Mouse (Mus musculus) heart, postnatal 10 days (tissue): ENCODE results near the gene Ice1. TPM values are rescaled to one million over a fixed set of nuclear protein-coding genes. Genes with fewer than 3 reads are reported as not detected.
A peak's percentile ranks its signal among the peaks of the same experiment; 100 is the strongest.

Source experiments
- DNase-seq, 2 experiments: peaks; one replicate each; pipeline ENCODE4 v3.0.0; 2021
- intact Hi-C: fragments of 180-260 bp; cut with DNase I; formaldehyde crosslinking; loops from one replicate; pipeline ENCODE4 v1.15.1; 2025
- total RNA-seq, 2 experiments: library from RNA; stranded (reverse); gene quantifications; 2 replicates each; pipeline ENCODE4 v1.2.3; 2021

The Ice1 gene
- total RNA-seq, 2 experiments from 2014 or later, result 32.4 to 36.1 TPM

- DNase-seq, result peak; percentile 93 to 94
- intact Hi-C loops, result no loop called here
These were observed 47.1 kb downstream of the Ice1 start for GRCm38 (mm10) chr13:70590248-70590762.

- DNase-seq, result peak; percentile 49 to 67
- intact Hi-C loops, result loop anchor here (2.0 kb wide), 1 partner anchor 846 kb away; no protein-coding TSS in a partner anchor
These were observed 50.5 kb downstream of the Ice1 start for GRCm38 (mm10) chr13:70586969-70587368.

GRCm38 (mm10) chr13:70582517-70582916 lies 54.9 kb downstream of the Ice1 start:
- intact Hi-C loops, result loop anchor here (2.0 kb wide), 1 partner anchor 888 kb away; no protein-coding TSS in a partner anchor
- peak in 1 of 2 experiments; percentile 42 for DNase-seq

GRCm38 (mm10) chr13:70581509-70581908 lies 55.9 kb downstream of the Ice1 start:
- intact Hi-C loops, result no loop called here
- DNase-seq, result no peak

- intact Hi-C loops, result no loop called here
- no peak for DNase-seq
These were observed 63.2 kb downstream of the Ice1 start for GRCm38 (mm10) chr13:70574216-70574615.

- DNase-seq, result no peak
- intact Hi-C loops, result no loop called here
These were observed 69.5 kb downstream of the Ice1 start for GRCm38 (mm10) chr13:70567889-70568288.

GRCm38 (mm10) chr13:70553456-70553855 lies 84.0 kb downstream of the Ice1 start:
- DNase-seq, result no peak
- intact Hi-C loops, result no loop called here

GRCm38 (mm10) chr13:70547457-70547856 lies 90.0 kb downstream of the Ice1 start:
- no peak for DNase-seq
- intact Hi-C loops, result no loop called here

- intact Hi-C loops, result no loop called here
These were observed 92.2 kb downstream of the Ice1 start for GRCm38 (mm10) chr13:70545261-70545660.

GRCm38 (mm10) chr13:70539842-70540241 lies 97.6 kb downstream of the Ice1 start:
- DNase-seq, result no peak
- intact Hi-C loops, result no loop called here

More at GRCm38 (mm10) chr13:70545261-70545660, 92.2 kb downstream of the Ice1 start:
- DNase-seq, result peak in 1 of 2 experiments; percentile 11

GRCm38 (mm10) chr13:70533412-70533811 lies 104.0 kb downstream of the Ice1 start:
- intact Hi-C loops, result no loop called here
- no peak for DNase-seq

GRCm38 (mm10) chr13:70532719-70533118 lies 104.7 kb downstream of the Ice1 start:
- no peak for DNase-seq
- intact Hi-C loops, result no loop called here

- intact Hi-C loops, result no loop called here
- no peak for DNase-seq
These were observed 119.8 kb downstream of the Ice1 start for GRCm38 (mm10) chr13:70517651-70518050.

- intact Hi-C loops, result no loop called here
- DNase-seq, result no peak
These were observed 122.4 kb downstream of the Ice1 start for GRCm38 (mm10) chr13:70515004-70515403.

- intact Hi-C loops, result no loop called here
These were observed 127.2 kb downstream of the Ice1 start for GRCm38 (mm10) chr13:70510199-70510598.

GRCm38 (mm10) chr13:70509375-70510016 lies 127.9 kb downstream of the Ice1 start:
- no peak for DNase-seq
- intact Hi-C loops, result no loop called here

More at GRCm38 (mm10) chr13:70510199-70510598, 127.2 kb downstream of the Ice1 start:
- DNase-seq, result no peak

- no peak for DNase-seq
- intact Hi-C loops, result no loop called here
These were observed 128.6 kb downstream of the Ice1 start for GRCm38 (mm10) chr13:70508708-70509374.

Other genes starting within 250 kb of the Ice1 start
- under 1 TPM; 0.55 to 0.60 TPM for gene Adamts16, start 204.2 kb upstream of the Ice1 start, total RNA-seq